Mouse (Mus musculus) embryonic facial prominence, embryonic 11.5 days (tissue): ENCODE results near the gene Pde4dip. TPM values are rescaled to one million over a fixed set of nuclear protein-coding genes. Genes with fewer than 3 reads are reported as not detected.

Source experiments
- ATAC-seq: fragments of 200-750 bp; cut with Nextera tagmentation; replicated peaks from 2 replicates; pipeline ENCODE4 v1.8.0; 2017; ENCODE audit warnings: low read depth; ENCODE audit not compliant: insufficient number of reproducible peaks, low FRiP score, low TSS enrichment
- DNase-seq: peaks from one replicate; pipeline ENCODE4 v3.0.0-alpha.2; 2015; ENCODE audit warnings: low spot score
- H3K27ac ChIP-seq: fragments of 300-500 bp; sonication (generic); replicated peaks from 2 replicates; pipeline ENCODE4 v1.5.1; 2014; ENCODE audit warnings: mild to moderate bottlenecking, low read depth, low read length, control low read depth
- H3K27me3 ChIP-seq: fragments of 300-500 bp; sonication (generic); 2 replicates; pipeline ENCODE4 v1.6.1; 2014; ENCODE audit warnings: mild to moderate bottlenecking, low read length, moderate library complexity, mixed read lengths; ENCODE audit not compliant: control insufficient read depth, insufficient read depth
- H3K36me3 ChIP-seq: fragments of 300-500 bp; sonication (generic); replicated peaks from 2 replicates; pipeline ENCODE4 v1.6.1; 2014; ENCODE audit warnings: low read depth, mild to moderate bottlenecking, low read length, moderate library complexity, mixed read lengths; ENCODE audit not compliant: control insufficient read depth, insufficient read depth
- H3K4me1 ChIP-seq: fragments of 300-500 bp; sonication (generic); 2 replicates; pipeline ENCODE4 v1.6.1; 2014; ENCODE audit warnings: low read length, mixed read lengths; ENCODE audit not compliant: control insufficient read depth, insufficient read depth
- H3K4me2 ChIP-seq: fragments of 300-500 bp; sonication (generic); 2 replicates; pipeline ENCODE4 v1.6.1; 2014; ENCODE audit warnings: low read depth, mild to moderate bottlenecking, control low read depth, low read length, moderate library complexity
- H3K4me3 ChIP-seq: fragments of 300-500 bp; sonication (generic); 2 replicates; pipeline ENCODE4 v1.5.1; 2014; ENCODE audit warnings: low read depth, low read length, control low read depth
- H3K9ac ChIP-seq: fragments of 300-500 bp; sonication (generic); replicated peaks from 2 replicates; pipeline ENCODE4 v1.6.1; 2014; ENCODE audit warnings: mild to moderate bottlenecking, control low read depth, low read length
- H3K9me3 ChIP-seq: fragments of 300-500 bp; sonication (generic); replicated peaks from 2 replicates; pipeline ENCODE4 v1.6.1; 2016; ENCODE audit warnings: mild to moderate bottlenecking, low read length, inconsistent platforms, mixed read lengths; ENCODE audit not compliant: control insufficient read depth
- WGBS: fragments of 180-500 bp; shearing (Covaris S2); extraction: QIAGEN DNeasy Blood & Tissue Kit; methylation state at CpG from one replicate; pipeline ENCODE4 v1.1.7; 2014; 5-methylcytosine and 5-hydroxymethylcytosine counted together
- polyA plus RNA-seq: library from polyadenylated mRNA; unstranded; fragments of >200 nt; fragmentation: Nextera tagmentation; extraction: Ambion mirVana; gene quantifications from 2 replicates; pipeline ENCODE4 v1.2.1, GENCODE M21; 2014

The Pde4dip gene
- polyA plus RNA-seq, 1 experiment from 2014 or later: 29.2 TPM

DNA sequence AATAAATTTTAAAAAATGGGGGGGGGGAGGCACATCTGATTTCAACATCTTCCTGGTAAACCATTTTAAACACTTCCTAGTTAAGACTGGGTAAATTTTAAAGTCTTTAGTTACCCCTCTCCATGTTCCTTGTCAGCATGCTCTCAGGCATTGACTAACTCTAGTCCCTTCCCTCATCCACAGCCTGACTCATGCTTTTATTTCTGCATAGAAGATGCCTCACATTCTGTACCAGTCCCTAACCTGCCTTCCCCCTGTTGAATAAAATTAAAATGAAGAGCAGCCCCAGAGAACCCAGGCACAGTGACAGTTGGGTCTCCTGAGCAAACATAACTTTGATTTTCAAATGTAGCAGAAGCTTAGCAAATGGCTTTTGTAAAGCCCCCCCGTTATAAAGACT lies 53.9 kb downstream of the Pde4dip start:
- Histone ChIP-seq H3K27me3 (no peaks in the 10 kb centered on the region), H3K9ac (no peak overlapping the region), H3K4me1 (no peaks in the 10 kb centered on the region), H3K4me2 (no peak overlapping the region), H3K36me3 (no peaks in the 10 kb centered on the region), H3K27ac (no peak overlapping the region), H3K4me3 (no peak overlapping the region), H3K9me3 (no peaks in the 10 kb centered on the region)
- ATAC-seq (no peak), DNase-seq (no peak)
- 48% methylated on average over 1 of the region's 1 CpGs for WGBS

DNA sequence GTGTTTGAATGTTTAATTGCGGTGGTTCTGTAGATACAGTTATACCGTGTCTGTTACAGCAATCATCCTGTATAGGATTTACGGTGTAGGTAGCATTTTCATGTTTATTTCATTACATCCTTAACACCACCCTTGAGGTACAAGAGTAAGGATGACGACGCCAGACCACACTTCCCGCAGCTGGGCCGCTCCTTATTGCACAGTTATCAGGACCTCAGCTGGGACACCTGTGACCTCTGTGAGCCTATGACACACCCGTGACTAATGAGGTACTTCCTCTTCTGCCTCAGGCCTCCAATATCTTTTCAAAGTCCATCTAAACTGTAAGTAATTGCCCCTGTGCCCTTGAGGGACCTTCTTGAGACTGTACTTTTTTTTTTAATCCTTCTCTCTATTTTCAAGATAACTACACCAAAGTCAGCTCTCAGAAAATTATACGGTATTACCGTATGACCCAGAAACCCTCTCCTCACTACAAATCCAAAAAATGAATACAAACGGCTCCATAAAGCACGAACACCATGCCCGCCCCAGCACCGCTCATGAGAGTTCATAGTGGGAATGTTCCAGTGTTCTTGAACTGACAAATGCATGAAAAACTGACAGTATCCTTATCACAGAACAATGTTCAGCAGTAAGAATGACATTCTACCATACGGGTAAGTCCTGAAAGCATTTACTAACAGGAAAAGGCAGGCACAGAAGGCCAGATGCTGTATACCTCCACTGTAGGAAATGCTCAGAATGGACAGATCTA lies 56.8 kb downstream of the Pde4dip start:
- H3K27ac ChIP-seq: no peak overlapping the region
- DNase-seq (no peak), ATAC-seq (no peak)
- no peaks in the 10 kb centered on the region for H3K27me3 ChIP-seq
- H3K4me2 ChIP-seq: no peak overlapping the region
- H3K4me1 ChIP-seq: no peaks in the 10 kb centered on the region
- H3K9ac ChIP-seq: no peak overlapping the region
- H3K4me3 ChIP-seq: no peak overlapping the region
- H3K36me3 ChIP-seq: no peaks in the 10 kb centered on the region
- WGBS: 67% methylated on average over 15 of the region's 15 CpGs
- H3K9me3 ChIP-seq: no peaks in the 10 kb centered on the region

DNA sequence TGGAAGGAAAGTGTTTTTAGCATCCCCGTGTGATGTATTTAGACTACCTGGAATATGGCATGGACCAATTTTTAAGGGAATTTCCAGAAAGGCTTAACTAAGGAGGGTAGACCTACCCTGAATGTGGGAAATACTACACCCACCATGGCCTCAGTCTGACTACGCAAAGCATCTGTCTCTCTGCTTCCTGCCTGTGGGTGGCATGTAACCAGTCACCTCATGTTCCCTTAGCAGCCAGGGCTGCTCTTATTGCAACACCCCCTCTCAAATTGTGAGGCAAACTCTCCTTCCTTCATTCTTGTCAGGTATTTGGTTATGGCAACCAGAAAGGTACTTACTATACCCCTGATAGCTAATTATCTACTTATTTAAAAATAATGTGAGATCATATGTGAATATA lies 57.9 kb downstream of the Pde4dip start:
- Histone ChIP-seq H3K9me3 (no peaks in the 10 kb centered on the region), H3K4me1 (no peaks in the 10 kb centered on the region), H3K27ac (no peak overlapping the region), H3K4me3 (no peak overlapping the region), H3K36me3 (no peaks in the 10 kb centered on the region), H3K9ac (no peak overlapping the region), H3K27me3 (no peaks in the 10 kb centered on the region), H3K4me2 (no peak overlapping the region)
- DNase-seq: no peak
- no peak for ATAC-seq
- WGBS: 66% methylated on average over 2 of the region's 2 CpGs

DNA sequence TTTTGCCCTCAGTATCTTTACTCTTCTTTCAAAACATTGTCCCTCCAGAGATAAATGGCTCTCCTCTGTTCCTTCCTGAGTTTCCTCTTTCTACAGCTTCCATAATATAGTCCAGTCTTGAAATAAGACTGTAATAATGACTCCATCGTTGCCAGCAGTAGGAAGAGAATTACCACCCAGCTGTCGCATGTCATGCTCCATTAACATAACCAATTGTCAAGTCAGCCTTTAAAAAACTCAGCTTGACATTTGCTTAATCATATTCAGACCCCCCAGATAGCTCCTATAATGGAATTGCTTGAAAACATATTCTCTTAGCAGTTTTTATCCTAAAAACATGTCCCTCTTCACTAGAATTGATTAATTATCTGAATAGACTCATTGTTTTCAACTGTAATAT lies 58.4 kb downstream of the Pde4dip start:
- Histone ChIP-seq H3K27ac (no peak overlapping the region), H3K4me2 (no peak overlapping the region), H3K4me3 (no peak overlapping the region), H3K4me1 (no peaks in the 10 kb centered on the region), H3K9ac (no peak overlapping the region), H3K9me3 (no peaks in the 10 kb centered on the region), H3K36me3 (no peaks in the 10 kb centered on the region), H3K27me3 (no peaks in the 10 kb centered on the region)
- 51% methylated on average over 2 of the region's 2 CpGs for WGBS
- DNase-seq: no peak
- ATAC-seq: no peak

DNA sequence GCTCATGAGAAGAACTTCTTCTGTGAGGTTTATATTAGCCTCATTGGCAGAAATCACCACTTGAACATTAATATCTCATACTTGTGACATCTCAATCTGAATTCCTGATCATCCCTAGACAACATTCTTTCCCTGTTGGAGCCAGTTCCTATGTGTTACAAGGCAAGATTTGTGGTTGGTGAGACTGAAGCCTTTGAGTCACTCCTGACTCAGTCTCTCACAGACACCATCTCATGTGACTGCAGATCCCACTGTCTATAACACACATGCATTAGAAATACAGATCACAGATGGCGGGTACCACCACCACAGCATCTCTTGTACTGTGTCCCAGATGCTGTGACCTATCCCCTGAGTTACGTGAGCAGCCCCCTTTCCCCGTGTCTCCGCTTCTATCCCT lies 60.2 kb downstream of the Pde4dip start:
- DNase-seq (no peak), ATAC-seq (no peak)
- H3K27ac ChIP-seq: no peak overlapping the region
- no peak overlapping the region for H3K9ac ChIP-seq
- H3K36me3 ChIP-seq: no peaks in the 10 kb centered on the region
- 88% methylated on average over 4 of the region's 4 CpGs for WGBS
- H3K9me3 ChIP-seq: no peaks in the 10 kb centered on the region
- H3K4me2 ChIP-seq: no peak overlapping the region
- no peaks in the 10 kb centered on the region for H3K4me1 ChIP-seq
- peaks cover 1% of the 10 kb centered on the region; the same call in 1 of the 2 replicates for H3K27me3 ChIP-seq
- H3K4me3 ChIP-seq: no peak overlapping the region

DNA sequence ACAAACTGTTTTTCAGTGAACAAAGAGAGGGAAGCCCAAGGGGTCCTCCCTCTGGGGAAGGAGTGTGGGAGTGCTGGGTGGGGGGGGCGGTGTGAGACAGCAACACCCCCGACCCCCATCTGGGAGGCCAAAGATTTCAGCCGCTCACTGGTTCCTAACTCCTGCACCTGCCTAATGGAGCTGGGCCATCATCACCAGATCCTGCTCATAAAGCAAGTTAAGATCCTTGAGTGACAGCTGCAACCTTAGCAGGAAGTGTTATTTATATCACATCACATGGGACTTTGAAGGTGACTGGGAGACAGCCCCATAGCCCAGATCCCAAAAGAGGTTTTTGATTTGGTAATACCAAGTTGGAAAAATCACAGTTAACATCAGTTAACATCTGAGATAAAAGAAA lies 63.3 kb downstream of the Pde4dip start:
- Histone ChIP-seq H3K27ac (no peak overlapping the region), H3K27me3 (peaks cover 3% of the 10 kb centered on the region; the same call in 1 of the 2 replicates), H3K4me1 (no peaks in the 10 kb centered on the region), H3K4me2 (no peak overlapping the region), H3K9ac (no peak overlapping the region), H3K4me3 (no peak overlapping the region), H3K9me3 (no peaks in the 10 kb centered on the region), H3K36me3 (no peaks in the 10 kb centered on the region)
- ATAC-seq (no peak), DNase-seq (no peak)
- 18% methylated on average over 3 of the region's 3 CpGs for WGBS

DNA sequence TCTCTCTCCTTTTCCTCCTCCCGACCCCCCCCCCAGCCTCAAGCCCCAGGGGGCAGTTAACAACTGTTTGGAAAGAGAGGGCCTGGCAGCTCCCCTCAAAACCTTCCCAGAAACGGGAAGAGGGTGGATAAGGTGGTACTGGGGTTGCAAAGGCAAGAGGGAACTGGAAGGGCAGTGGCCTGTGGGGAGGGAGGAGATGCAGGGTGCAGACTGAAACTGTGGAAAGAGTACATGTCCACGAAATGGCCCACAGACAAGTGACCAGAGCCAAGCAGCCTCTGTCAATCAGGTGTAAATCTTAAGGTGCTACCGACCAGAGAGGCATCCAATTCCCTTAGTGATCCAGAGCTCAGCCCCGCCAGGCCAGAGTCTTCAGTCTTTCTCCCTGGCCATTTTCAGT lies 63.8 kb downstream of the Pde4dip start:
- Histone ChIP-seq H3K27ac (no peak overlapping the region), H3K4me1 (no peaks in the 10 kb centered on the region), H3K36me3 (no peaks in the 10 kb centered on the region), H3K9me3 (no peaks in the 10 kb centered on the region), H3K9ac (no peak overlapping the region; the same call in 1 of the 2 replicates), H3K4me3 (peak overlapping the region; percentile 45), H3K27me3 (peaks cover 3% of the 10 kb centered on the region; the same call in 1 of the 2 replicates), H3K4me2 (peak overlapping the region; percentile 81)
- DNase-seq (no peak), ATAC-seq (peak; percentile 15; the same call in 1 of the 2 replicates)
- WGBS: 2% methylated on average over 4 of the region's 5 CpGs

DNA sequence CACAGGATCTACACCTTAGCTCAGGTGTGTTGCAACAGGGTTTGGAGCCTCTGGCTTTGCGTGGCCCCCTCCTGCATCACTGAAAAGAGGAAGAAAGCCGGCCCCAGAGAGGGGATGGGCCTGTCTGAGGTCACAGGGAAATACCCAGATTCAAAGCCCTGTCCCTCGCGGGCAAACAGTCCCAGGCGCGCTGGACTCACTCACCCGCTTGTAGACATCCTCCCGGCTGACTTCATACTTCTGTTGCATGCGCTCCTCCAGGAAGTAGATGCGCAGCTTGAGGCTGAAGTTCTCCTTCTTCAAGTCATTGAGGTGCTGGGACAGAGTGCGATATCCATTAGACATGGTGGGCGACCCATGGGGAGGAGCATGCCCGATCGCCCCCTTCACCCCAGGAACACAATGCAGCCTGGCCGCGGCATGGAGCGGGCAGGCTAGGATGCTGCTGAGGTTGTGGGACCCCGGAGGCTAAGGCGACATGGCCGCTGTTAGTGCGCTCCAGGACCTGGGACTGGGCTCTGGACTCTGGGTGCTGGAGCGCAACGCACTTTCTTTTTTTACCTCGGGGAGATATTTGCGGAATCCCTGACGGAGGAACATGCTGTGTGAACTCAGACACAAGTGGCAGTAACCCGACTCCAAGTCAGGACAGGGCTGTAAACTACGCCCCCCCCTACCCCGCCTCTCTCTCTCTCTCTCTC lies 64.3 kb downstream of the Pde4dip start:
- under 1% methylated on average over 29 of the region's 29 CpGs for WGBS

More for the DNA sequence above, 64.3 kb downstream of the Pde4dip start:
- Histone ChIP-seq H3K27me3 (peaks cover 3% of the 10 kb centered on the region; the same call in 1 of the 2 replicates), H3K9me3 (no peaks in the 10 kb centered on the region), H3K9ac (peak overlapping the region; percentile 14), H3K4me3 (peak overlapping the region; percentile 45), H3K36me3 (no peaks in the 10 kb centered on the region), H3K27ac (no peak overlapping the region), H3K4me2 (peak overlapping the region; percentile 81), H3K4me1 (no peaks in the 10 kb centered on the region)
- ATAC-seq (peak; percentile 61), DNase-seq (peak; percentile 48)
